ENCODE assay signal across 16 mouse cellular contexts in genomic region chr19:38592566-38593224, GRCm38 (mm10).
DNase-seq lines count a peak whose midpoint lies in the region; ATAC-seq and TF ChIP-seq lines count a peak whose summit lies in the region.
"Had no signal": no experiment of that assay in that cellular context is flagged by ENCODE, and none has a peak within 500 bp of the region (broad histone marks: within the 10 kb centered on the region; RNA-seq: fewer than 3 reads in every experiment).

No protein-coding gene starts in this region.

- H3K9me3 ChIP-seq in lung, embryonic 16.5 days (ENCODE audit: control insufficient read depth, low read length): no peaks in the 10 kb centered on the region
- H3K9me3 ChIP-seq in stomach, embryonic 15.5 days: no peaks in the 10 kb centered on the region
- H3K9me3 ChIP-seq: embryonic facial prominence, embryonic 13.5 days; hindbrain, embryonic 15.5 days; midbrain, embryonic 10.5 days had no signal

- peak; percentile 50 for DNase-seq in gastrocnemius, adult 18-20 months (ENCODE audit: low spot score)
- DNase-seq in gastrocnemius, postnatal 25 days: no peak
- DNase-seq in lung, adult 2 months: no peak
- peak; percentile 31 for DNase-seq in adrenal gland, postnatal 25 days
- no peak for DNase-seq in right cerebral cortex, postnatal 36 days (ENCODE audit: low spot score in 2 of 2)
- DNase-seq: cerebellum, postnatal 36 days; layer of hippocampus, adult 9-11 months; left cerebral cortex, postnatal 4 days had no signal

- peaks cover 9% of the 10 kb centered on the region for H3K4me1 ChIP-seq in lung, embryonic 16.5 days (replicated peaks; ENCODE audit: control insufficient read depth, insufficient read depth, low read length)
- peaks cover 4% of the 10 kb centered on the region; the same call in 1 of the 2 replicates for H3K4me1 ChIP-seq in lung, adult 2 months (ENCODE audit: control insufficient read depth, insufficient read depth, low read length)
- peaks cover 7% of the 10 kb centered on the region; the same call in 1 of the 2 replicates for H3K4me1 ChIP-seq in stomach, embryonic 15.5 days
- H3K4me1 ChIP-seq: midbrain, embryonic 10.5 days had no signal

- no peak overlapping the region for H3K4me3 ChIP-seq in lung, embryonic 16.5 days (ENCODE audit: low read length)
- H3K4me3 ChIP-seq in lung, adult 2 months (replicated peaks; ENCODE audit: extremely low read depth, low read depth, low read length): no peak overlapping the region
- H3K4me3 ChIP-seq in stomach, embryonic 15.5 days (replicated peaks): no peak overlapping the region
- H3K4me3 ChIP-seq: embryonic facial prominence, embryonic 13.5 days; hindbrain, embryonic 15.5 days; midbrain, embryonic 10.5 days had no signal

- H3K9ac ChIP-seq in lung, embryonic 16.5 days (ENCODE audit: low read length): no peak overlapping the region
- no peak overlapping the region for H3K9ac ChIP-seq in stomach, embryonic 15.5 days
- H3K9ac ChIP-seq: embryonic facial prominence, embryonic 13.5 days; hindbrain, embryonic 15.5 days; liver, embryonic 14.5 days had no signal

- H3K4me2 ChIP-seq in lung, embryonic 16.5 days (ENCODE audit: low read depth, low read length): no peak overlapping the region
- no peak overlapping the region for H3K4me2 ChIP-seq in stomach, embryonic 15.5 days
- H3K4me2 ChIP-seq: embryonic facial prominence, embryonic 13.5 days; hindbrain, embryonic 15.5 days had no signal

- 0 out of 2 replicates have a peak, but pooled peaks have one; percentile 2 for ATAC-seq in lung, embryonic 16.5 days (ENCODE audit: low read depth)
- ATAC-seq in stomach, embryonic 15.5 days (ENCODE audit: insufficient read depth, low FRiP score, low read depth): no peak
- ATAC-seq in erythroblast, adult 5-6 weeks (replicated peaks; ENCODE audit: low FRiP score, poor library complexity, severe bottlenecking): no peak
- ATAC-seq: forebrain, embryonic 16.5 days had no signal

- no peak overlapping the region for H3K27ac ChIP-seq in lung, embryonic 16.5 days (ENCODE audit: low read length)
- H3K27ac ChIP-seq in stomach, embryonic 15.5 days: 0 out of 2 replicates have a peak overlapping the region, but pooled peaks have one; percentile 21
- H3K27ac ChIP-seq: embryonic facial prominence, embryonic 13.5 days; hindbrain, embryonic 15.5 days; liver, embryonic 14.5 days; midbrain, embryonic 10.5 days had no signal

- no peak for TF ChIP-seq CTCF in lung, adult 2 months (IDR thresholded peaks at IDR 0.05; ENCODE audit: insufficient read depth, low read length)

- H3K27me3 ChIP-seq in lung, embryonic 16.5 days (ENCODE audit: control insufficient read depth, insufficient read depth, low read depth, low read length): no peaks in the 10 kb centered on the region
- no peaks in the 10 kb centered on the region for H3K27me3 ChIP-seq in stomach, embryonic 15.5 days (replicated peaks)
- H3K27me3 ChIP-seq: embryonic facial prominence, embryonic 13.5 days; hindbrain, embryonic 15.5 days had no signal

- 54% methylated on average over 7 of the region's 7 CpGs for WGBS in lung, embryonic 16.5 days
- WGBS in lung, adult 2 months: 52% methylated on average over 7 of the region's 7 CpGs
- 53% methylated on average over 7 of the region's 7 CpGs for WGBS in stomach, embryonic 15.5 days

- TF ChIP-seq POLR2A in lung, adult 2 months (IDR thresholded peaks at IDR 0.05; ENCODE audit: borderline replicate concordance, extremely low read depth, low read depth, low read length): no peak

- H3K36me3 ChIP-seq in lung, embryonic 16.5 days (ENCODE audit: control insufficient read depth, insufficient read depth, low read length): no peaks in the 10 kb centered on the region
- no peaks in the 10 kb centered on the region for H3K36me3 ChIP-seq in stomach, embryonic 15.5 days
- H3K36me3 ChIP-seq: embryonic facial prominence, embryonic 13.5 days; hindbrain, embryonic 15.5 days; midbrain, embryonic 10.5 days had no signal

Comparison
In these comparisons a context has a peak if more than half of its experiments do, and no peak if none do; other contexts are left out.
1. DNase-seq: peak in gastrocnemius, adult 18-20 months (single experiment) and adrenal gland, postnatal 25 days (single experiment); none in gastrocnemius, postnatal 25 days (single experiment), lung, adult 2 months (single experiment) and right cerebral cortex, postnatal 36 days (0 of 2).